Mouse (Mus musculus) R1 (cell line): ENCODE measurements around the gene Trnau1ap.
"Not testable (repeated sequence)": the region's sequence is repeated elsewhere in the genome, so short reads cannot be mapped to it uniquely, and the experiment has no call there.

ENCODE experiments used
- DNase-seq: peaks from one replicate; pipeline ENCODE4 v3.0.0-alpha.2; 2018; ENCODE audit warnings: low read depth, low spot score

Gene Trnau1ap

GRCm38 (mm10) chr4:132344403-132345134 lies 15.2 kb upstream of the Trnau1ap start:
- DNase-seq, result peak; percentile 49

DNA sequence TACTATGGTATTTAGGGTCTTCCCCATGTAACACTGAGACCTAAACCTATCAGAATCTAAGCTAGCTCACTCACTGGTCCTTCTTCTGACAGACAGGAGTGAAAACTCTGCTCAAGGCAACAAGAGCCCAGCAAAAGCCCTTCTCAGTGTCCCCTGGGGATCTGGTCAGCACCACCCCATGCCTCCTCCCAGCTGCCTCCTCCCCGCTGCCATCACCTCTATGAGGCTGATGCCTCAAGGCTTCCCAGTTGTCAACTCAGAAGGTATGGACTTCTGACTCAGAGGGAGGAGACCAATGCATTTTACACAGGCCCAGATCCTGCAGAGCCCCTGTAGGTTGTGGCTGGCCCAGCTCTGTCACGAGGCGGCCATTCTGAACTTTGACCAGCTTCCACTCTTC lies 12.1 kb upstream of the Trnau1ap start:
- DNase-seq, result no peak

- no peak for DNase-seq
Observed at GRCm38 (mm10) chr4:132338943-132339342, 9.6 kb upstream of the Trnau1ap start.

- no peak for DNase-seq
Observed at GRCm38 (mm10) chr4:132332880-132333279, 3.5 kb upstream of the Trnau1ap start.

GRCm38 (mm10) chr4:132331960-132332359 lies 2.6 kb upstream of the Trnau1ap start:
- no peak for DNase-seq

- DNase-seq, result no peak
Observed at GRCm38 (mm10) chr4:132329835-132330354, 557 bp upstream of the Trnau1ap start.

GRCm38 (mm10) chr4:132328391-132328982 lies 851 bp downstream of the Trnau1ap start:
- DNase-seq, result peak; percentile 69

DNA sequence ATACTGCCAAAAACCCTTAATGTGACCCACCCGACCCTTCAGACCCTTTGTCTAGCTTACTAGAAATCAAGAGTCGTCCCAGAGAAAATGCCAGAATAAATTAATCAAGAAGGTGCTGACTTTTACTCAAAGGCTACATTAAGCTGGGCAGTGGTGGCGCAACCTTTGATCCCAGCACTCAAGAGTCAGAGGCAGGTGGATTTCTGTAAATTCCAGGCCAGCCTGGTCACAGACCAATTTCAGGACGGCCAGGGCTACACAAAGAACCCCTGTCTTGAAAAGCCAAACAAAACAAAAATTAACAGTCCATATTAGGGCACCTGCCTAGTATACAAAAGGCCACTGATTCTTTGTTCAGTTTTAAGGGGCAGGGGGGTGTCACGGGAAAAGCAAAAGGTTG lies 2.9 kb downstream of the Trnau1ap start:
- DNase-seq, result no peak

DNA sequence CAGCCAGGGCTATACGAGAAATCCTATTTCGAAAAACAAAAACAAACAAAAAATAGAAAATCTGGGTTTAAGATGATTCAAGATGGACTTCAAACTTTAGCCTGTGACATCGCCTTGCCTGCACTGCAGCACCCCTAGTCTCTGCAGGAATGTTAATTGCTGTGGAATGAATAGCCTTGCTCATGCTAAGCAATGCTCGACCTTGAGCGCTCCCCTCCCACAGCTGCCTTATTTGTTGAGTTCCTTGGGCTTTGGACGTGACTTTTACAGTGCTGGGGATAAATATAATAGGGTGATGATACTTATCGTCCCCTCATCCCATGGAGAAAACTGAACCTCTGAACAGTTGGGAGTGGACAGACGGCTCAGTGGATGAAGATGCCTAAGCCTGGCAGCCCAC lies 13.6 kb downstream of the Trnau1ap start:
- peak; percentile 96 for DNase-seq

DNA sequence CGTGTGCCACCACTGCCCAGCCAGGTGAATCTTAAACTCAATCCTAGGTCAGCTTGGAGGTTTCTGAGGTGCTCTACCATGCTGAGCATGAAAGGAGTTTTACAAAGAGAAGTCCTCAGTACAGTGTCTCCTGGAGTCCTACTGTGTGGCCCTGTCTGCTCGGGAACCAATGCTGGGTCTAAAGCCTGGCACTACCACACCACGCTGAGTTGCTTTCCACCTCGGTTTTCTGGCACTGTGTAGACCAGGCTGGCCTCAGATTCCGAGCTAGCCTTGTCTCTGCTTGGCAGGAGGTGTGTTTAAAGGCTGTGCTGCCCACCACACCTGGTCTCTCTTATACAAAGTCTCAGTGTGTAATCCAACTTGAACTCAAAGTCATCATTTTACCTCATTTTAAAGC lies 16.7 kb downstream of the Trnau1ap start:
- no peak for DNase-seq

GRCm38 (mm10) chr4:132311801-132312200 lies 17.5 kb downstream of the Trnau1ap start:
- peak; percentile 71 for DNase-seq

DNA sequence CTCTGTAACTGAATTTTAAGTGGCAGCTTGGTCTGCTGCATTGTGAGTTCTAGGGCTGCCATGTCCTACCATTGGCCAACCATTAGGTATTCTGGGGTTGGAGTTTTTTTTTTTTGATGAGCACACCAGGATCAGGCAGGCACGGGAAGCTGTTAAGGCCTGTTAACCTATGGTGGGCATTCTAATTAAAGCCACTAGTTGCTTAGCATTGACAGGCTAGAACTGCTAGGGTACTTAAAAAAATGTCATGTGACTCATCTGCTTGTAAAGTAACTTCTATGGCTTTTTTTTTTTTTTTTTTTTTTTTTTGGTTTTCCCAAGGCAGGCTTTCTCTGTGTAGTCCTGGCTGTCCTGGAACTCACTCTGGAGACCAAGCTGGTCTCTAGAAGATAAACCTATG lies 18.1 kb downstream of the Trnau1ap start:
- DNase-seq, result peak; percentile 63

DNA sequence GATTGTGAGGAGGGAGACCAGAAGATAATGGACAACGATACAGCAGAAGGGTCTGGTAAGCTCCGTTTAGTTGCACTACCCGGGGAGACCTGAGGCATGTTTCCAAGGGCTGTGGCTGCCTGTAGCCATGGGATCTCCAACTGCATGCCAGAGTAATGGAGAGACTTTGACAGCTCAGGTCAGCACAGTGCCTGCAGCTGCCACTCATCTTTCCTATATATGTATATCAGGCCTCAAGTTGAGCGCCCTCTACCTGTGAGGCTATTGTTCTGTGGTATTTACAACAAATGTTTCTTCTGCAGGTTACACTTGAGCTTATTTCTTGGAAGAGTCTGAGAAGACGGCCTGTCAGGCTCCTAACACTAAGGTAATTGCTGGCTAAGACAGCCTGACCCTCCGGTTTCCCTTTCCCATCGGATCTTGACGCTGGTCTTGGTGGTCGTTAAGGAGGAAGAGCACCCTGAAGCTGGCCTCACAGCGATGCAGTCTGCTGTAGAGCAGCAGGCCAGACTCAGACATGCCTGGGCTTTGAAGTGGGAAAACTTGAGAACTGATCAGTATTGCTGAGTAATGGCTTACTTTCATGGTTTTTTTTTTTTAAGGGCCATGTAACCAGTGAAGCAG lies 19.4 kb downstream of the Trnau1ap start:
- peak; percentile 69 for DNase-seq

- DNase-seq, result peak; percentile 23
Observed at GRCm38 (mm10) chr4:132309140-132309848, 20.0 kb downstream of the Trnau1ap start.

- DNase-seq, result peak; percentile 95
Observed at GRCm38 (mm10) chr4:132308437-132309139, 20.8 kb downstream of the Trnau1ap start.

- peak; percentile 25 for DNase-seq
Observed at GRCm38 (mm10) chr4:132306004-132306403, 23.3 kb downstream of the Trnau1ap start.

- DNase-seq, result no peak
Observed at GRCm38 (mm10) chr4:132305276-132305675, 24.1 kb downstream of the Trnau1ap start.

DNA sequence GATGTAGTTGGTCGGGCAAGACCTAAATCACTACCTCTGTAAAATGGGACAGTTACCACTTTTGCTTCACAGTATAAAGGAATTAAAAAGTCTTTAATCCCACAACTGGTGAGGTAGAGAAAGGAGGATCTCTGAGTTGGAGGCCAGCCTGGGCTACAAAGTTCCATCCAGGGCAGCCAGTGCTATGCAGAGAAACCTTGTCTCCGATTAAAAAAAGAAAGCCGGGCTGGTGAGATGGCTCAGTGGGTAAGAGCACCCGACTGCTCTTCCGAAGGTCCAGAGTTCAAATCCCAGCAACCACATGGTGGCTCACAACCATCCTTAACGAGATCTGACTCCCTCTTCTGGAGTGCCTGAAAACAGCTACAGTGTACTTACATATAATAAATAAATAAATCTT lies 25.9 kb downstream of the Trnau1ap start:
- DNase-seq, result not testable (repeated sequence)

DNA sequence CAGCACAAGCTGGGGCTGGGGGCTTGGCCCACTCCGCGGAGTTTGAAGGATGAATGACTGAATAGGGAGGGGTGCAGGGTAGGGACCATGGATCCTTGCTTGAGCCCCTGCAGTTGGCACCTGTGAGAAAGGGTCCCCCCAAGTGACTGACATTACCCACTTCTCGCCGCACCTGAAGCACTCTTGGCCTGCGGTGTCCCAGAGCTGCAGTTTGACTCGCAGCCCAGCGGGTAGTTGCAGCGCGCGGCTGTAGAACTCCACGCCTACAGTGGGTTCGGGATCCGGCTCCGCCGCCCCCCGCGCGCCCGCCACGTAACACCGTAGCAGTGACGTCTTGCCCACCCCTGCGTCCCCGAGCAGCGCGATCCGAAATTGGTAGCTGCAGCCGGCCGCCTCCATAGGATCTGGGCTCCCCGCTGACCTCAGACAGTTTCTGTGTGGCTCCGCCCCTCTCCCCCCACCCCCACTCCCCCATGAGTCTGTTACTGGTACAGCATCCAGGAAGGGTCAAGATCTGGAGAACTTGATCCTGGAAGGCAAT lies 26.3 kb downstream of the Trnau1ap start, which contains the start of gene Rab42:
Gene Rab42 (minus strand): TSS at position 447 of the 541 bp plus-strand sequence.
- peak; percentile 87 for DNase-seq

GRCm38 (mm10) chr4:132301965-132302938 lies 27.1 kb downstream of the Trnau1ap start:
- peak; percentile 72 for DNase-seq
